Mouse (Mus musculus) liver, embryonic 14.5 days (tissue): Measurements from ENCODE around the gene Nelfa. TPM values are rescaled to one million over a fixed set of nuclear protein-coding genes. Genes with fewer than 3 reads are reported as not detected.

ENCODE experiments used
- ATAC-seq: fragments of 200-750 bp; cut with Nextera tagmentation; 2 replicates; pipeline ENCODE4 v1.8.0; 2017; ENCODE audit warnings: moderate number of reproducible peaks, mild to moderate bottlenecking, moderate library complexity; ENCODE audit not compliant: insufficient read depth
- DNase-seq, 3 experiments: peaks; one replicate each; pipeline ENCODE4 v3.0.0-alpha.2; 2012 to 2013; ENCODE audit warnings: low read depth in 3 of 3, low spot score in 3 of 3
- H3K27ac ChIP-seq: fragments of 300-500 bp; sonication (generic); 2 replicates; pipeline ENCODE4 v1.5.1; 2014; ENCODE audit warnings: moderate library complexity, mild to moderate bottlenecking, control low read depth, inconsistent platforms
- H3K27me3 ChIP-seq: fragments of 300-500 bp; sonication (generic); 2 replicates; pipeline ENCODE4 v1.6.1; 2014; ENCODE audit warnings: mild to moderate bottlenecking, low read length, moderate library complexity; ENCODE audit not compliant: control insufficient read depth, insufficient read depth
- H3K36me3 ChIP-seq: fragments of 300-500 bp; sonication (generic); replicated peaks from 2 replicates; pipeline ENCODE4 v1.6.1; 2014; ENCODE audit warnings: low read depth; ENCODE audit not compliant: control insufficient read depth, insufficient read depth
- H3K4me1 ChIP-seq, 2 experiments: fragments of 200-500 bp in 1 of 2; fragments of 300-500 bp in 1 of 2; sonication (generic) in 1 of 2; replicated peaks; 2 replicates each; pipeline ENCODE4 v1.6.1; 2012 to 2014; ENCODE audit warnings: antibody characterized with exemption in 1 of 2, inconsistent platforms in 1 of 2, low read length in 1 of 2; ENCODE audit not compliant: control insufficient read depth in 2 of 2, insufficient read depth in 2 of 2
- H3K4me2 ChIP-seq: fragments of 300-500 bp; sonication (generic); 2 replicates; pipeline ENCODE4 v1.6.1; 2014; ENCODE audit warnings: low read depth, mild to moderate bottlenecking, control low read depth, moderate library complexity
- H3K4me3 ChIP-seq, 2 experiments: fragments of 200-500 bp in 1 of 2; fragments of 300-500 bp in 1 of 2; sonication (generic) in 1 of 2; 2 replicates each; pipeline ENCODE4 v1.5.1; 2012 to 2014; ENCODE audit warnings: low read depth in 2 of 2, low read length in 2 of 2, mild to moderate bottlenecking in 2 of 2, control low read depth in 1 of 2, inconsistent platforms in 1 of 2, moderate library complexity in 1 of 2; ENCODE audit not compliant: insufficient read depth in 1 of 2
- H3K9ac ChIP-seq: fragments of 300-500 bp; sonication (generic); replicated peaks from 2 replicates; pipeline ENCODE4 v1.6.1; 2014; ENCODE audit warnings: mild to moderate bottlenecking, control low read depth, moderate library complexity
- H3K9me3 ChIP-seq: fragments of 300-500 bp; sonication (generic); 2 replicates; pipeline ENCODE4 v1.6.1; 2016; ENCODE audit warnings: low read length, mixed read lengths; ENCODE audit not compliant: control insufficient read depth
- CTCF ChIP-seq: IDR thresholded peaks from 2 replicates; pipeline ENCODE4 v1.5.1; 2016; ENCODE audit warnings: antibody characterized with exemption, low read depth, control low read depth
- EP300 ChIP-seq: IDR thresholded peaks from 2 replicates; pipeline ENCODE4 v1.6.1; 2016; ENCODE audit warnings: antibody characterized with exemption, low read depth
- WGBS: fragments of 180-500 bp; shearing (Covaris S2); extraction: QIAGEN DNeasy Blood & Tissue Kit; methylation state at CpG from one replicate; pipeline ENCODE4 v1.1.7; 2014; ENCODE audit not compliant: insufficient replicate concordance; 5-methylcytosine and 5-hydroxymethylcytosine counted together
- polyA plus RNA-seq, 2 experiments: library from polyadenylated mRNA; depleted of rRNA in 1 of 2; stranded (reverse) in 1 of 2; unstranded in 1 of 2; fragments of >200 nt; fragmentation: Nextera tagmentation in 1 of 2; extraction: Ambion mirVana in 1 of 2; gene quantifications; 2 replicates each; pipeline versions ENCODE4 v1.2.1 to v1.2.3; 2012 to 2014

Gene Nelfa
- polyA plus RNA-seq, 2 experiments: 21.3 to 22.6 TPM

DNA sequence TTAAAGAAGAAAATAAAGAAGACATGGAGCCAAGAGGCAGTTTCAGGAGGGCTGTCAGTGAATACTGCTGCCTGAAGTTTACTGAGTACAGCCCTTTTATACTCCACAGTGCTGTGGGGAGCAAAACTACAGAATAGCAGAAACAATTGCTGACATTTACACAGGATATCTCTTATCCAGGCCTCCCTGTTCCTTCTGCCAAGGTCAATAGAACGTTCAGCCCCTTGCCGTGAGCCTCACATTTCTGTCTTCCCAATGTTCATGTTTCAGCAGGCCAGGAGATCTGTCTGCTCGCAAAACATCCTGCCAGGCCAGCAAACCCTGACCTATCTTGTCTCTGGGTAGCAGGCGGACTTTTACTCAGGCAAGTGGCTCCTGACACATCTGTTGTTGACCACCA lies 23.2 kb upstream of the Nelfa start:
- Histone ChIP-seq H3K4me1 (no peaks in the 10 kb centered on the region), H3K4me3 (no peak overlapping the region), H3K9ac (no peak overlapping the region), H3K27me3 (no peaks in the 10 kb centered on the region), H3K9me3 (no peaks in the 10 kb centered on the region), H3K36me3 (no peaks in the 10 kb centered on the region), H3K4me2 (no peak overlapping the region), H3K27ac (no peak overlapping the region)
- WGBS: 51% methylated on average over 4 of the region's 4 CpGs
- TF ChIP-seq EP300: no peak
- no peak for TF ChIP-seq CTCF
- DNase-seq (no peak), ATAC-seq (no peak)

GRCm38 (mm10) chr5:33955868-33956267 lies 19.7 kb upstream of the Nelfa start:
- Histone ChIP-seq H3K4me3 (no peak overlapping the region), H3K36me3 (no peaks in the 10 kb centered on the region), H3K4me1 (no peaks in the 10 kb centered on the region), H3K9me3 (no peaks in the 10 kb centered on the region; the same call in none of the 2 replicates), H3K4me2 (no peak overlapping the region), H3K27me3 (no peaks in the 10 kb centered on the region), H3K27ac (no peak overlapping the region), H3K9ac (no peak overlapping the region)
- DNase-seq: no peak
- TF ChIP-seq EP300 (no peak), CTCF (no peak)
- WGBS: 77% methylated on average over 4 of the region's 4 CpGs
- no peak for ATAC-seq

- H3K9ac ChIP-seq: no peak overlapping the region
- 34% methylated on average over 10 of the region's 10 CpGs for WGBS
- DNase-seq: peak in 1 of 3 experiments; percentile 29
- no peaks in the 10 kb centered on the region for H3K36me3 ChIP-seq
- no peaks in the 10 kb centered on the region; the same call in none of the 2 replicates for H3K9me3 ChIP-seq
- no peak overlapping the region for H3K27ac ChIP-seq
- no peaks in the 10 kb centered on the region for H3K27me3 ChIP-seq
- H3K4me3 ChIP-seq: no peak overlapping the region
- TF ChIP-seq EP300 (no peak), CTCF (peak; percentile 94)
- no peak overlapping the region for H3K4me2 ChIP-seq
- no peak for ATAC-seq
- no peaks in the 10 kb centered on the region for H3K4me1 ChIP-seq
These were observed 18.1 kb upstream of the Nelfa start for GRCm38 (mm10) chr5:33954354-33954753.

GRCm38 (mm10) chr5:33953471-33954185 lies 17.4 kb upstream of the Nelfa start:
- Histone ChIP-seq H3K36me3 (no peaks in the 10 kb centered on the region), H3K4me3 (no peak overlapping the region), H3K4me1 (no peaks in the 10 kb centered on the region), H3K27ac (no peak overlapping the region), H3K4me2 (no peak overlapping the region), H3K27me3 (no peaks in the 10 kb centered on the region), H3K9me3 (no peaks in the 10 kb centered on the region; the same call in none of the 2 replicates), H3K9ac (no peak overlapping the region)
- WGBS: 75% methylated on average over 17 of the region's 17 CpGs
- DNase-seq (no peak), ATAC-seq (no peak)
- TF ChIP-seq CTCF: no peak
- no peak for TF ChIP-seq EP300

- WGBS: 81% methylated on average over 4 of the region's 4 CpGs
- Histone ChIP-seq H3K4me3 (no peak overlapping the region), H3K27me3 (no peaks in the 10 kb centered on the region), H3K27ac (no peak overlapping the region), H3K4me1 (no peaks in the 10 kb centered on the region), H3K9me3 (no peaks in the 10 kb centered on the region; the same call in none of the 2 replicates), H3K4me2 (no peak overlapping the region), H3K9ac (no peak overlapping the region), H3K36me3 (no peaks in the 10 kb centered on the region)
- TF ChIP-seq EP300 (no peak), CTCF (no peak)
- DNase-seq (no peak), ATAC-seq (no peak)
These were observed 12.1 kb upstream of the Nelfa start for GRCm38 (mm10) chr5:33948314-33948713.
